In genomic region chr13:92593731-92594396, GRCm38 (mm10) we compare ENCODE assay signal across 10 mouse cellular contexts. TPM values are rescaled to one million over a fixed set of nuclear protein-coding genes. Genes with fewer than 3 reads are reported as not detected.
A peak's percentile ranks its signal among the peaks of the same experiment; 100 is the strongest.
DNase-seq lines count a peak whose midpoint lies in the region; ATAC-seq lines count a peak whose summit lies in the region.
"Had no signal": no experiment of that assay in that cellular context is flagged by ENCODE, and none has a peak within 500 bp of the region (broad histone marks: within the 10 kb centered on the region; RNA-seq: fewer than 3 reads in every experiment).

No protein-coding gene starts in this region.

- WGBS in hindbrain, embryonic 15.5 days, result 15% methylated on average over 3 of the region's 3 CpGs
- 13% methylated on average over 3 of the region's 3 CpGs for WGBS in neural tube, embryonic 12.5 days

- no peaks in the 10 kb centered on the region for H3K27me3 ChIP-seq in hindbrain, embryonic 15.5 days
- no peaks in the 10 kb centered on the region for H3K27me3 ChIP-seq in neural tube, embryonic 12.5 days (replicated peaks)
- H3K27me3 ChIP-seq: limb, embryonic 12.5 days had no signal

- H3K27ac ChIP-seq in hindbrain, embryonic 15.5 days (replicated peaks), result no peak overlapping the region
- no peak overlapping the region for H3K27ac ChIP-seq in neural tube, embryonic 12.5 days
- H3K27ac ChIP-seq: limb, embryonic 12.5 days had no signal

- no peaks in the 10 kb centered on the region for H3K36me3 ChIP-seq in hindbrain, embryonic 15.5 days
- H3K36me3 ChIP-seq in neural tube, embryonic 12.5 days, result no peaks in the 10 kb centered on the region
- H3K36me3 ChIP-seq: limb, embryonic 12.5 days had no signal

- peaks cover 19% of the 10 kb centered on the region for H3K4me1 ChIP-seq in hindbrain, embryonic 15.5 days (replicated peaks)
- peaks cover 20% of the 10 kb centered on the region for H3K4me1 ChIP-seq in neural tube, embryonic 12.5 days

- peak; percentile 11 for DNase-seq in kidney, postnatal 4 days
- DNase-seq in kidney, postnatal 36 days, result no peak
- DNase-seq in embryo, embryonic 11 days, result peak; percentile 66
- DNase-seq in spleen, postnatal 36 days (ENCODE audit: low spot score in 2 of 2), result no peak
- no peak for DNase-seq in right cerebral cortex, postnatal 25 days

- H3K4me3 ChIP-seq in hindbrain, embryonic 15.5 days, result no peak overlapping the region
- H3K4me3 ChIP-seq in neural tube, embryonic 12.5 days, result no peak overlapping the region
- H3K4me3 ChIP-seq: limb, embryonic 12.5 days had no signal

- no peaks in the 10 kb centered on the region for H3K9me3 ChIP-seq in hindbrain, embryonic 15.5 days
- H3K9me3 ChIP-seq in neural tube, embryonic 12.5 days, result no peaks in the 10 kb centered on the region
- H3K9me3 ChIP-seq: limb, embryonic 12.5 days had no signal

- no peak overlapping the region for H3K4me2 ChIP-seq in hindbrain, embryonic 15.5 days
- H3K4me2 ChIP-seq in neural tube, embryonic 12.5 days (replicated peaks), result 0 out of 2 replicates have a peak overlapping the region, but pooled peaks have one; percentile 9
- H3K4me2 ChIP-seq: limb, embryonic 12.5 days had no signal

- no peak overlapping the region for H3K9ac ChIP-seq in hindbrain, embryonic 15.5 days
- no peak overlapping the region for H3K9ac ChIP-seq in neural tube, embryonic 12.5 days
- H3K9ac ChIP-seq: limb, embryonic 12.5 days had no signal

- ATAC-seq in hindbrain, embryonic 15.5 days (ENCODE audit: low FRiP score, low read depth), result peak; percentile 25; the same call in 1 of the 2 replicates
- ATAC-seq in neural tube, embryonic 12.5 days (ENCODE audit: low FRiP score, low read depth), result 0 out of 2 replicates have a peak, but pooled peaks have one; percentile 22

RNA-seq across cellular contexts. Expression of gene Serinc5, which starts 17.0 kb away (rescaled TPM):
- 17.2 and 17.5 TPM in 2 replicates for polyA plus RNA-seq in hindbrain, embryonic 15.5 days (2015; fragmentation: Nextera tagmentation; extraction: Ambion mirVana)
- 23.4 and 27.9 TPM in 2 replicates for polyA plus RNA-seq in neural tube, embryonic 12.5 days (2016; fragmentation: Nextera tagmentation; extraction: Ambion mirVana)

RNA-seq across cellular contexts. Expression of gene Spz1, which starts 17.9 kb away (rescaled TPM):
- polyA plus RNA-seq in hindbrain, embryonic 15.5 days (2015; fragmentation: Nextera tagmentation; extraction: Ambion mirVana), result not detected in 2 replicates
- not detected in 2 replicates for polyA plus RNA-seq in neural tube, embryonic 12.5 days (2016; fragmentation: Nextera tagmentation; extraction: Ambion mirVana)
- polyA plus RNA-seq: cortical plate, adult 2 months; heart, embryonic 16.5 days; limb, embryonic 12.5 days had no signal

Comparison
In these comparisons a context has a peak if more than half of its experiments do, and no peak if none do; other contexts are left out.
1. DNase-seq: peak in kidney, postnatal 4 days (2 of 2) and embryo, embryonic 11 days (single experiment); none in kidney, postnatal 36 days (0 of 2), spleen, postnatal 36 days (0 of 2) and right cerebral cortex, postnatal 25 days (single experiment).